Mouse (Mus musculus) forebrain, postnatal 0 days (tissue): Measurements from ENCODE around the gene Fntb. TPM values are rescaled to one million over a fixed set of nuclear protein-coding genes. Genes with fewer than 3 reads are reported as not detected.
A peak's percentile ranks its signal among the peaks of the same experiment; 100 is the strongest.

ENCODE experiments used
- ATAC-seq: fragments of 200-750 bp; cut with Nextera tagmentation; 2 replicates; pipeline ENCODE4 v1.8.0; 2017; ENCODE audit warnings: mild to moderate bottlenecking, moderate library complexity
- DNase-seq: peaks from one replicate; pipeline ENCODE4 v3.0.0-alpha.2; 2015
- H3K27ac ChIP-seq: fragments of 300-500 bp; sonication (generic); 2 replicates; pipeline ENCODE4 v1.5.1; 2014; ENCODE audit warnings: low read depth, mild to moderate bottlenecking, antibody characterized with exemption, low read length, moderate library complexity, mixed read lengths
- H3K27me3 ChIP-seq: fragments of 300-500 bp; sonication (generic); 2 replicates; pipeline ENCODE4 v1.6.1; 2014; ENCODE audit warnings: mild to moderate bottlenecking, low read length, mixed read lengths; ENCODE audit not compliant: insufficient read depth
- H3K36me3 ChIP-seq: fragments of 300-500 bp; sonication (generic); 2 replicates; pipeline ENCODE4 v1.6.1; 2014; ENCODE audit warnings: mild to moderate bottlenecking, moderate library complexity; ENCODE audit not compliant: insufficient read depth
- H3K4me1 ChIP-seq: fragments of 300-500 bp; sonication (generic); 2 replicates; pipeline ENCODE4 v1.6.1; 2014; ENCODE audit warnings: antibody characterized with exemption; ENCODE audit not compliant: insufficient read depth
- H3K4me2 ChIP-seq: fragments of 300-500 bp; sonication (generic); 2 replicates; pipeline ENCODE4 v1.6.1; 2014; ENCODE audit warnings: low read depth, mild to moderate bottlenecking, moderate library complexity
- H3K4me3 ChIP-seq: fragments of 300-500 bp; sonication (generic); 2 replicates; pipeline ENCODE4 v1.5.1; 2014; ENCODE audit warnings: low read depth, low read length, mixed read lengths
- H3K9ac ChIP-seq: fragments of 300-500 bp; sonication (generic); 2 replicates; pipeline ENCODE4 v1.6.1; 2014; ENCODE audit warnings: mild to moderate bottlenecking
- H3K9me3 ChIP-seq: fragments of 300-500 bp; sonication (generic); 2 replicates; pipeline ENCODE4 v1.6.1; 2016; ENCODE audit warnings: low read length
- CTCF ChIP-seq: sonication (generic); IDR thresholded peaks from 2 replicates; pipeline ENCODE4 v1.5.1; 2016; ENCODE audit warnings: antibody characterized with exemption, control low read depth, low read depth
- WGBS: fragments of 180-500 bp; shearing (Covaris S2); extraction: QIAGEN DNeasy Blood & Tissue Kit; methylation state at CpG from one replicate; pipeline ENCODE4 v1.1.7; 2014; 5-methylcytosine and 5-hydroxymethylcytosine counted together
- polyA plus RNA-seq: library from polyadenylated mRNA; unstranded; fragments of >200 nt; fragmentation: Nextera tagmentation; extraction: Ambion mirVana; gene quantifications from 2 replicates; pipeline ENCODE4 v1.2.1, GENCODE M21; 2015
- total RNA-seq: library from RNA; depleted of rRNA; stranded (reverse); fragments of >200 nt; gene quantifications from 2 replicates; pipeline ENCODE4 v1.2.3, GENCODE M21; 2014

Fntb gene
- total and polyA plus RNA-seq, 2 experiments from 2014 or later: 32.3 to 42.3 TPM

GRCm38 (mm10) chr12:76795350-76795749, 30.0 kb downstream of the Fntb start, which contains the start of gene Gpx2:
Gpx2 (minus strand) TSS chr12:76795554.
- DNase-seq (no peak), ATAC-seq (no peak)
- no peaks in the 10 kb centered on the region for H3K27me3 ChIP-seq
- no peaks in the 10 kb centered on the region for H3K9me3 ChIP-seq
- no peak within 1 kb of the TSS for H3K4me3 ChIP-seq
- H3K4me2 ChIP-seq: no peak within 1 kb of the TSS
- H3K27ac ChIP-seq: no peak within 1 kb of the TSS
- H3K9ac ChIP-seq: no peak within 1 kb of the TSS
- TF ChIP-seq CTCF: no peak
- 77% methylated on average over 5 of the region's 5 CpGs for WGBS
- peaks cover 4% of the 10 kb centered on the region; the same call in 1 of the 2 replicates for H3K36me3 ChIP-seq
- no peaks in the 10 kb centered on the region for H3K4me1 ChIP-seq

- H3K27ac ChIP-seq: no peak overlapping the region
- no peak overlapping the region for H3K9ac ChIP-seq
- 89% methylated on average over 7 of the region's 7 CpGs for WGBS
- H3K9me3 ChIP-seq: no peaks in the 10 kb centered on the region
- DNase-seq (no peak), ATAC-seq (no peak)
- no peaks in the 10 kb centered on the region for H3K4me1 ChIP-seq
- H3K27me3 ChIP-seq: no peaks in the 10 kb centered on the region
- H3K4me2 ChIP-seq: no peak overlapping the region
- no peak for TF ChIP-seq CTCF
- no peak overlapping the region for H3K4me3 ChIP-seq
- peaks cover 4% of the 10 kb centered on the region; the same call in 1 of the 2 replicates for H3K36me3 ChIP-seq
Observed at GRCm38 (mm10) chr12:76796938-76797539, 31.6 kb downstream of the Fntb start.

- Histone ChIP-seq H3K27ac (no peak overlapping the region), H3K4me1 (no peaks in the 10 kb centered on the region), H3K36me3 (peaks cover 4% of the 10 kb centered on the region; the same call in 1 of the 2 replicates), H3K9ac (no peak overlapping the region), H3K9me3 (no peaks in the 10 kb centered on the region), H3K27me3 (no peaks in the 10 kb centered on the region), H3K4me2 (no peak overlapping the region), H3K4me3 (no peak overlapping the region)
- DNase-seq (no peak), ATAC-seq (no peak)
- 46% methylated on average over 5 of the region's 5 CpGs for WGBS
- no peak for TF ChIP-seq CTCF
Observed at GRCm38 (mm10) chr12:76798008-76798720, 32.8 kb downstream of the Fntb start.

GRCm38 (mm10) chr12:76803028-76803427, 37.6 kb downstream of the Fntb start:
- no peak overlapping the region for H3K4me3 ChIP-seq
- H3K27me3 ChIP-seq: no peaks in the 10 kb centered on the region
- H3K36me3 ChIP-seq: peaks cover 4% of the 10 kb centered on the region; the same call in 1 of the 2 replicates
- ATAC-seq: no peak
- no peaks in the 10 kb centered on the region for H3K9me3 ChIP-seq
- H3K27ac ChIP-seq: no peak overlapping the region
- no peak for TF ChIP-seq CTCF
- WGBS: 90% methylated on average over 10 of the region's 10 CpGs
- H3K4me1 ChIP-seq: no peaks in the 10 kb centered on the region
- no peak overlapping the region for H3K4me2 ChIP-seq
- no peak overlapping the region for H3K9ac ChIP-seq
- DNase-seq: no peak

- ATAC-seq: 0 out of 2 replicates have a peak, but pooled peaks have one; percentile 48
- H3K4me1 ChIP-seq: no peaks in the 10 kb centered on the region
- H3K4me2 ChIP-seq: no peak overlapping the region
- H3K9ac ChIP-seq: no peak overlapping the region
- no peak overlapping the region for H3K27ac ChIP-seq
- peaks cover 4% of the 10 kb centered on the region; the same call in 1 of the 2 replicates for H3K36me3 ChIP-seq
- H3K9me3 ChIP-seq: no peaks in the 10 kb centered on the region
- TF ChIP-seq CTCF: peak; percentile 72
- DNase-seq: no peak
- no peak overlapping the region for H3K4me3 ChIP-seq
- no peaks in the 10 kb centered on the region for H3K27me3 ChIP-seq
- WGBS: 60% methylated on average over 7 of the region's 7 CpGs
Observed at GRCm38 (mm10) chr12:76803700-76804252, 38.4 kb downstream of the Fntb start.

- no peaks in the 10 kb centered on the region for H3K9me3 ChIP-seq
- H3K4me2 ChIP-seq: no peak overlapping the region
- H3K27ac ChIP-seq: no peak overlapping the region
- 89% methylated on average over 10 of the region's 10 CpGs for WGBS
- ATAC-seq: no peak
- H3K4me3 ChIP-seq: no peak overlapping the region
- H3K4me1 ChIP-seq: no peaks in the 10 kb centered on the region
- no peak for DNase-seq
- TF ChIP-seq CTCF: no peak
- H3K9ac ChIP-seq: no peak overlapping the region
- H3K27me3 ChIP-seq: no peaks in the 10 kb centered on the region
- H3K36me3 ChIP-seq: peaks cover under 1% of the 10 kb centered on the region; the same call in 1 of the 2 replicates
Observed at GRCm38 (mm10) chr12:76805056-76805811, 39.8 kb downstream of the Fntb start.
